Mouse (Mus musculus): ENCODE measurements at regions not wholly inside any gene's neighbourhood (a gene's known extent, or its start where the extent isn't known, plus 50 kb on each side); places are given as distances from the start of the nearest gene placed in this dataset.
"Not testable (repeated sequence)": the region's sequence is repeated elsewhere in the genome, so short reads cannot be mapped to it uniquely, and the experiment has no call there.

GRCm38 (mm10) chr10:19297669-19298068 is 58.7 kb upstream of the Olig3 start:
- DNase-seq = peak; percentile 7

DNA sequence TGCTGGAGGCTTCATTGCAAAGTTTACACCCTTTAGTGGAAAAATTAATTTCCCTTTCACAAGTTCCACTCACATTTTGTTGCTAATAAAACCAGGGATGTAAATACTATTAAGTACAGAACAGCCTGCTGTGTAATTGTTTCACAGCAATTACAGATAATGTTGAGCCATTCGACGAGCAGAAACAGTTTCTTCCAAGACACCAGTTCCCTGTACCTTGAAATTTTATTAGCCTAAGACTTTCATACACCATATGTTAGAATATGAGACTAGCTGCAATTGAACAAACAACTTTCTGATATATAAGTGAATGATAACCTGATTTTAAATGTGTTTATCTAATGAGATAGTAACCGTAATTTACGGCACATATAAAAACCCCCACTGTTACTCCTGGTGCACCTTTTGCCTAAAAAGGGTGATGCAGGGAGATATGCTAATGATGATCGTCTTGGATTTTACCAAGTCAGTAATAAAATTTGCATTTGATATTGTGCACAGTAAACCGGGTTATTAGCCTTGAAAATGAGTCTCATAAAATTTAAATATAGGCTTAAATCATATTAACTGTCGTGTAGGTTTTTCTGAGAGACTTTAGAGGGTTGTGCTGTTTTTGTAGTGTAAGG is 60.8 kb upstream of the Olig3 start:
- DNase-seq = no peak

DNA sequence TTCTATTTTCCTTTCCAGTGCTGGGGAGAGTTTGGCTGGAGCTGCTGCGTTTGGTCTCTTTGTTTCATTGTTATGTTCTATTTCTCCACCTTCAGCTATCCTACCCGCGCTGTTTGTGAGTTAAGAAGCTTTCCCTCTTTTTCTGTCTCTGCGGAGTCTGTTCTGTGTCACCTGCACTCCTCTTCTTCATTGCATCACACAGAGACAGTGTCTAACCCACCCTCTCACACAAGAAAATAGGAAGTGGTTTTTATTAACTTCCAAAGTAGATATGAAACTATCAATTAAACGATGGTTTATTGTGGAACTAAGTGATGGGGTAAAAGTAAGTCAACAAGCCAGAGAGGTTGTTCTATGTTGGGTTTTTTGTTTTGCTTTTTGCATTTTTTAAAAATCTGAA is 64.9 kb upstream of the Olig3 start:
- no peak for DNase-seq

DNA sequence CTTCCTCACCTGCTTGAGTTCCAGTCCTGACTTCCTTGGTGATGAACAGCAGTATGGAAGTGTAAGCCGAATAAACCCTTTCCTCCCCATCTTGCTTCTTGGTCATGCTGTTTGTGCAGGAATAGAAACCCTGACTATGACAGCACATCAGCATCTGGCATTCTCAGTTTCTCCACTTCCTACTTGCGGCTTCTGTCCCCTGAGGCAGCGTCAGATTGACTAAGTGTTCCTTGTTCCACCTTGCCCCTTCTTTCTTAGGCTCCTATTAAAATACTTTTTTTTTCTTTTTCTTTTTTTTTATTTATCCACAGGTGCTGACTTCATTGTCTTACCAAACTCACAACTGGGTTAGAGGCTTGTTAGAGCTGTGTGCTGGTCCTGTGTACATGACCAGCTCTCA is 65.3 kb upstream of the Olig3 start:
- DNase-seq = not testable (repeated sequence)

DNA sequence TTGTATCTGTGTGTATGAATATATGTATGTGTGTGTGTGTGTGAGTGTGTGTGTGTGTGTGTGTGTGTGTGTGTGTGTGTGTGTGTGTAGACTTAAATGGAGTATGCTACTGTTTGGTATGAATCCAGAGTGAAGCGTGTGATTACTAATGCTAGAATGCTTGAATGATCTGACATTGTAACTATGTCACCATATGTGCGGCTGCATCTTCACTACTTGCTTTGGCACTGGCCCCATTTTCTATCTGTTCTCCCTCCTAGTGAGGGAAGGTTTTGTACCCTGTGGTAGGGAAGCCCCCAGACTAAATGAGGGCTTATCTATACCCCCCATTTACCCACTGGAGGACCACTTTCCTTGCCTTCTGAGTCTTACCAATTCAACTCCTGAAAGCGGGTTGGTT is 74.2 kb upstream of the Olig3 start:
- DNase-seq = no peak

- DNase-seq = no peak
Measured at GRCm38 (mm10) chr10:19281021-19281420, 75.3 kb upstream of the Olig3 start.

GRCm38 (mm10) chr10:19278189-19278842 is 78.0 kb upstream of the Olig3 start:
- DNase-seq = no peak

- peak; percentile 5 for DNase-seq
Measured at GRCm38 (mm10) chr10:19277103-19277827, 79.1 kb upstream of the Olig3 start.

DNA sequence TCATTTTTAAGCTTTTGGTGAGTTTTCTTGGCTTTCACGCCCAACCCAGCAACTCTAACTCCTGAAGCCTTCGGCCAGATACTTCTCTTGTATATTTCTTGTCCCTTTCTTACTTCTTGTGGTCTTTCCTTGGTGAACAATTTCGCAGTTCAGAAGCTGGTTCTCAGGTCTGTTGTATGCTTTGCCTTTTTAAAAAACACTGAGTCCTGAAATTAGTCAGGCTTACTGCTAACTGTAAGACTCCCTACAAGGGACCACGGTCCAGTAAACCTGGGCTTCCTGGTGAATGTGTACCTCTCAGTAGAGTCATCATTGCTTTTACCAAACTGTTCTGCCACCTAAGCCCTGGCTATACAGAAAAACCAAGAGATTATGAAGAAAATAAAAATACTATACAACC is 81.3 kb upstream of the Olig3 start:
- no peak for DNase-seq

DNA sequence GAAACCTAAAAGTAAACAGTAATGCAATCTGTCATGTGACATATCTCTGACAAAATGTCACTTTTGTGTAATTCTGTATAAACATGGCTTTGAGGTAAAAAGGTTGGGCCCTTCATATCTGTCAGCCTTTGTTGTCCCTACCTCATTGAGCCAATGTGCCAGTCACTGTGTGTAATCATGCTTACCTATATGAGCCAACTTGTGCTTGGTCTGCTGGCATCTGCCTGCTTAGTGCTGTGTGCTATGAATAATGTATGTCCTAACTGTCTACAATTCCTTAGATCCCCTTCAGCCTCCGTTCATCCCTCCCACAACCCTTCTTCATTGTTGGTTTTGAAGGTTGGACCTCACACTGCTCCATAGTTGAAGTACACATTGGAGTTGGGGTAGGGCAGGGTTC is 86.9 kb upstream of the Olig3 start:
- DNase-seq = no peak

DNA sequence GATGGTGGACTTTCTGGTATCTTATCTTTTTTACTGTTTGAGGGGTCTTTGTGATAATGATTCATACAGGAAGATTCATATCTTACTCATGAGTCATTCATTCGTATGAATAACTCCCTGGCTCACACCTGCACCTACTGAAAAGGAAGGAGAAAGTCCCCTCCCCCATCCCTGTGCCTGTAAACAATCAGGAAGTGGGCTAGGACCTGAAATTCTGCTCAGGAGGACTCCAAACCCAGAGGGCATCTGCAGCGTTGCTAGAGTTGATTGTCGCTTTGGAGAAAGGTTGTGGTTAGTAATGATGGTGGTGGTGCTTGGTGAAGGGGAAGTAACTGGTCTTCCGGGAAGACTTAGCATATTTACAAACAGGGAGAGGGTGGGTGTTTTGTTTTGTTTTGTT is 88.3 kb upstream of the Olig3 start:
- DNase-seq = no peak

DNA sequence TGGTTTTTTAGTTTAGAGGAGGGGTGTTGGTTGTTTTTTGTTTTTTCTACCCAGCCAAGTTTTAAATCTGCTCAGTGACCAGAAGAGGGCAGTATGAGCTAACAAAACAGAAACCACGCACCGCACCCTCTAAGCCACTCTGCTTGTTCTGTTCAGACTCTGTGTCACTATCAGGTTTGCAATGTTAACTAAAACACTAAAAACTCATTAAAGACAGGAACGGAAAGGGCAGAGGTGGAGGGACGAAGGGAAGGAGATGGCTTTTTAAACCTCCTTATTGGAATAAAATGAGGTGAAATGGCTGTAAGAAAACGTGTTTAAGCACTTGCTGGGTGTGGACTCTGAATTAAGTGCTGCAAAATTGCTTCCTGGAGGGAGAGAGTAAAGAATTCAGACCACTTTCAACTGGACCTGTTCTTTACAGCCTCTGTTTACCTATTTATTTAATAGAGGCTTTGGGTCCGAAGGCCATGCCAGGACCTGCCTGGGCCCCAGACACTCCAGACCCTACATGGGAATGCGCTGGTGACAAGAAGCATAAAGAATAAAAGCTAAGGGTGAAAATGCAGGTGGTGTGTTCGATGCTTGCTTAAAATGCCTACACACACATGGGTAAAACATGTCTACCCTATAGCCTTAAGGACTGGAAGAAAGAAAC is 116.1 kb upstream of the Olig3 start:
- DNase-seq = peak; percentile 25

GRCm38 (mm10) chr10:19216240-19216639 is 140.1 kb upstream of the Olig3 start:
- no peak for DNase-seq

DNA sequence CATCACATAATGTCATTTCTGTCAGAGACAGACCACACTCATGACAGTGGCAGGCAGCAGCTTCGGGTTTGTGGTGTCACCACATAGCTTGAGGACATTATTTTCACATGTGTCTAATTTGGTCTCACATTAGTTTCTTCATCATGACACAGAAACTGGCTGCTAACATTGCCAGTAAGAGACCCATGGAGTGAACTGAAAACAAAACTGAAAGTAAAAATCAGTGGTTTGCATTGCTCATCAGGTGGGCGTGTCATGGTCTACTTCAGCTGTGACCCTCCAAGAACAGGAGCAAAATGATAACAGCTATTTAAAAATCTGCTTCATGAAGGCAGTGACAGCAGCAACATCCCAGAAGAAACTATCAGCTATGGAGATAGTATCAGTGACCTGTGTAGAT is 146.6 kb upstream of the Olig3 start:
- DNase-seq = no peak

DNA sequence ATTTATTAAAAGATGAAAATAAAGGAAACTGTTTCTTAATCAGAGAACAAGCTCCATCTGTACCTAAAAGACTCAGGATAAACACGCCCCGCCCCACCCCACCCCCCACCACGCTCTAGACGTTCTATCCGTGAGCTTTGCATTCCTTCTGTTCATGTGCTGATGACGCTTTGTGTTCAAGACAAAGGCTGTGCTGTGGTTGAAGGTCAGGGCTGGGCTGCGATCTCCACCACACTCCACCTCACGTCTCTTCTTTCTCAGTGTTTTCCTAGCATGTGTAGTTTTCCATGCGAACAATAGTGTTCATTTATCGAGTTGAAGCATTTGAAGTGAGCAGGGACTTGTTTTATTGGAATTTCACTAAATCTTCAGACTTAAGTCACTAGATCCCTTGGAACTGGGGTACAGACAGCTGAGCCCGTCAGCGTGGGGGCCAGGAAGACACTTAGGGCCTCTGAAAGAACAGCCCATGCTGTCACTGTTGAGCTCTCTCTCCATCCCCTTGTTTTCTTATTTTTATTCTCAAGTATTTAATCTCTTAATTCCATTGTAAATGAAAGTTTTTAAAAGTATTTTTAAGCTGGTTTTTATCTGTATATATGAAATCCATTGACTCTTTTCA is 148.1 kb upstream of the Olig3 start:
- DNase-seq = no peak

DNA sequence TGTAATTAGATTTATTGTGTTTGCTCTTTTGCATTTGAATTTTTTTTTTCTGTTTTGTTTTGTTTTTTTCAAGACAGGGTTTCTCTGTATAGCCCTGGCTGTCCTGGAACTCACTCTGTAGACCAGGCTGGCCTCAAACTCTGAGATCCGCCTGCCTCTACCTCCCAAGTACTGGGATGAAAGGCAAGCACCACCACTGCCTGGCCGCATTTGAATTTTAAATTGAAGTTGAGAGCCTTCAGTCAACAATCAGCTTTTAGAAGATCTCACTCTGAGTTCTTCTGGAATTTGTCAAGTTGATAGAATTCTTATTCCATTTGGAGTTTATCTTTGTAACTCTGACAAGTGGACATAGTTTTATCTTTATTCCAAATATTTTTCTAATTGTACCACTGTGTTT is 148.8 kb upstream of the Olig3 start:
- no peak for DNase-seq

DNA sequence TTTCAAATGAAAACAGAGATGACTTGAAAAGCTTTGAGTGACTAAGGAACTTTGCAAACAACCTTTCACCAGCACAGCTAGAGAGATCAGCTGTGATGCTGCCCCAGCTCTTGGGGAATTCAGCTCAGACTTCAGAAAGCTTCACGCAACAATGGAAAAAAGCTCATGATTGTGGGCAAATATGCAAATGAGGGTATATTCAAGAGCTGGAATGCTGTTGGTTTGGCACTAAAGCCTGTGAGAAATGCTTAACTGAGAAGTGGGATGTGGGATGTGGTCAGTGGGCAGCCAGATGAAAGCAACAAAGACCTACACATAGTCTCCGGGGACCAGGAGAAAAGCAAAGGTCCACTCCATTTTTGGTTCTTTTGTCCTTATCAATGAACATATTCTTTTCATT is 156.0 kb upstream of the Olig3 start:
- no peak for DNase-seq

DNA sequence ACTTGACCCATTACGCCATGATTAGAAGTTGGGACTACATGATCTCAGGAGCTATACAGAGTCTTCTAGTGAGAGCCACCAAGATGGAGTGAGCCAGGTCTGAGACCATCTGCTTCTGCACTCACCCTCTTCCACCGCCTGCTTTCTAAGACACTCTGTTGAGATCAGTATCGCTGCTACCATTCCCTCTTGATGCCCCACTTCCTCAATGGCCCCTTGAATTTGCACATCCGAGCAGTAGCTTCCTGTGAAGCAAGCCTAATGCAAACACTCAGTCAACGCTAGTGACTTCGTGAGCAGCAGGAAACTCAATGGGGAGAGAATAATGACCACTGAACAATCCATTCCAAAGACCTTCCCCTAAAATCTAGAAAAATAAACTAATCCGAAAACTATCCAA is 160.7 kb upstream of the Olig3 start:
- no peak for DNase-seq

DNA sequence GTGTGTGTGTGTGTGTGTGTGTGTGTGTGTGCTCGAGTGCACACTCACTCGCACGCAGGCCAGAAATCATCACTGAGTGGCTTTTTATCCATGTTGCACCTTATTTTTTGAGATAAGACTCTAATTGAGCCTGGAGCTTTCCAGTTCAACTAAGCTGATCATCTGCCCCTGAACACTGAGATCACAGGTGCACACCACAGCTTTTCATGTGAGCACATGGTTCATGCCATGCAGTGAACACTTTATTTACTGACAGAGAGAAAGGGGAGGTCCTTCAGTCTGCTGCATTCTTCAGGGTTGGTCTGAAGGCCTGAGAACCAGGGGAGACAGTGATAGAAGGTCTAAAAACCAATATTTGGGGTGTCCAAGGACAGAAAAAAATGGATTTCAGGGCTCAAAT is 161.7 kb upstream of the Olig3 start:
- DNase-seq = no peak

- DNase-seq = no peak
Measured at GRCm38 (mm10) chr10:19192971-19193758, 163.2 kb upstream of the Olig3 start.

DNA sequence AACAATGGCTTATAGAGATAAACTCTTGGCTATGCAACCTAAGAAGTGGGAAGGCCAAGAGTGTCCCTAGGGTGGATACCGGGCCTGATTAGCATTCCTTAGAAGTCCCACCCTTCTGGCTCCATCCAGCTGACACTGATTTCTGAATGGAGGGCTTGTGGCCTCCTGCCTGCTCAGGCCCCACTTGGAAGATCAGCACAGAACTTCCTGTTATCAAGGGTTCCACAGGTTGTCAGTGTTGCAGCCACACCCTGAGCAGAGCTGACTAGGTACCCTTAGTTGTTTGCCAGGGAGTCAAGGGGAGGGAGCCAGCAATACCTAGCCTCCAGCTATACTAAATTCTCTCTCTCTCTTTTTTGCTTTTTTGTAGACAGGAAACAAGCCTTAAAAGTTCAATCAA is 164.1 kb upstream of the Olig3 start:
- DNase-seq = no peak

GRCm38 (mm10) chr10:19188082-19188742 is 168.1 kb upstream of the Olig3 start:
- peak; percentile 8 for DNase-seq
